Mouse (Mus musculus): Measurements from ENCODE around the gene Mest.

Gene Mest

GRCm38 (mm10) chr6:30739177-30739747 is 15.9 kb downstream of the Mest start:
- no peak for DNase-seq (ENCODE audit: low spot score)

DNA sequence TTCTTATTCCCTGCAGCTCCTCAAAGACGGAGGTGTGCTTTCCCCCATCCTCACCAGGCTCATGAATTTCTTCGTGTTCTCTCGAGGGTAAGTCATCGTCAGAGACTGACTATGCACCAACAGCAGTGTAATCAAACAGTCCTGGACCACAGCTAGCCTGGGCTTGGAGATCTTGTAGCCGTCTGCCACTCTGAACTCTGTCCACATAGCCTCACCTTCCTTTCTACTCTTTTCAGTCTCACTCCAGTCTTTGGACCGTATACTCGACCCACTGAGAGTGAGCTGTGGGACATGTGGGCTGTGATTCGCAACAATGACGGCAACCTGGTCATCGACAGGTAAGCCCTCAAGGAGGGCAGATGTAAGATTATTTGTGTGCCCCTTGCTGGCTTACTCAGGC is 21.5 kb downstream of the Mest start:
- no peak for DNase-seq (ENCODE audit: low spot score)

GRCm38 (mm10) chr6:30745591-30745990 is 22.2 kb downstream of the Mest start:
- DNase-seq (ENCODE audit: low spot score) = no peak

DNA sequence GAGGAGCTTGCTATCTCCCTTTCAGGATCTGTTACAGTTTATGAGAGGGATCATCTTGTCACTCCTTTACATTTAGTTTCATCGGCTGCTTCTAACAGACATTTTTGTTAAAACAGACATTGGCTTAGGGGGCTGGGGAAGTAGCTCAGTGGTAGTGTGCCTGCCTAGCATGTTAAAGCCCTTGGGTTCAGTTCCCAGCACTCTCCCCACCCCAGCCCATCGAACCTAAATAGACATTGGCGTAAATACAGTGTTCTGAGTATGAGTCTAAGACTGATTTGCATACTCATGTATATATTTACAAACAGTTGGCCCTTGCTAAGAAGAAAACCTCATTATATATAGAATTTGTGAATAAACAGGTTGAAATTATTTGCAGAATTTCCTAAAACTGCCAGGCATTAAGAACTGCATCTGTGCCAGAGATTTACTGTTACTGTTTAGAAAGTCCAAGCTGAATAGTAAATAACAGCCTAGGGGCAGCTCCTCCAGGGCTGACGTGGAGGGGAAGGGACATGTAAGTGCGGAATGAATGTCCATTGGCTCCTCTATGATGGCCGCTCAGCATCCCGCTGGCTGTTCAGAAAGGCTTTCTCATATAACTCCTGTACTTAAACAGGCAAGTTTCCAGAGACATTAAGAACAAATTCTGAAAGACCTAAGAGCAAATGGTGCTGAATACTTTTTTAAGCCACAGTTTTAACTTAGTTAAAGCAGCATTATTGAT is 24.4 kb downstream of the Mest start:
- no peak for DNase-seq (ENCODE audit: low spot score)

DNA sequence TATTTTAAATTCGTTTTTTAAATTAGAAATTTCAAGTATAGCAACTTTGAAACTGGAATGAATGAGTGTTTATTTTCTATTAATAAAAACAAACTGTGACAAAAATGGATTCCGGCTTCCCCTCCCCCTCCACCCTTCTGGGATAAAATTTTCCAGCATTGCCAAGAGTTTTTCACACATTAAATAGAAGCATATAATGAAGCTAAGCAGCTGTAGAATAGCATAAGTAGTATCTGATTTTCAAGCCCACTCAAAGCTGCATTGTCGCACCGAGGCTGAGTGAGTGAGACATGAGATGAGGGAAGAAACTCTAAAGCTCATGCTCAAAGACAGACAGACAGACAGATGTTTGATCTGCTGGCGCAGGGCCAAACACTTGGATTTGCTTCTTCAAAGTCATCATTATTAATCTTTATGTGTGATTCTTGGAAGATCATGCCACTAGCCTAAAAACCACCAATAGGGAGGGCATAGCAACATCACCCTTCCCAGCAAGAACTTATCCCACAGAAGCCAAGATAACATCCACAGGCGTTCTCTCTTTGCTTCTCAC is 25.1 kb downstream of the Mest start:
- DNase-seq (ENCODE audit: low spot score) = no peak

GRCm38 (mm10) chr6:30749042-30749689 is 25.8 kb downstream of the Mest start:
- no peak for DNase-seq (ENCODE audit: low spot score)

- no peak for DNase-seq (ENCODE audit: low spot score)
Measured at GRCm38 (mm10) chr6:30749892-30750291, 26.5 kb downstream of the Mest start.

DNA sequence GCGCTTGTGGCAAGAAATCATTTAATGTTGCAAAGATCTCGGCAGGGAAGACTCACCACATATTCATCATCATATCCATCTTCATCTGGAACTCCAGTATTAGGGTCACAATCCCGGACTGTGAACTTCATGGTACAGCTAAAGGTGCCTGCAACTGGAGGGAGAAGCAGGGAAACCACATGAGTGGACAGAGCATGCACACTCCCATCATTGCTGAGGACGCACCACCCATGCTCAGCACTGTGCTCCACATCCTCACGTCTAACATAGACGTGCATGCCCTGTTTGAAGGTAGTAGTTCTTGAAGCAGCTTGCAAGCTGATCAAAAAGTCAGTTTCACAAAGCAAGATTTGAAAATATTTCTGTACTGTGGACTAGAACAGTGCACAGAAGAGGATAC is 27.1 kb downstream of the Mest start:
- no peak for DNase-seq (ENCODE audit: low spot score)

- no peak for DNase-seq (ENCODE audit: low spot score)
Measured at GRCm38 (mm10) chr6:30751209-30751608, 27.9 kb downstream of the Mest start.
